Mouse (Mus musculus): ENCODE data around the gene Fanci. TPM values are rescaled to one million over a fixed set of nuclear protein-coding genes. Genes with fewer than 3 reads are reported as not detected.

The Fanci gene
- polyA plus RNA-seq, 1 experiment = 0.40 TPM

GRCm38 (mm10) chr7:79386422-79387133 is 5.2 kb upstream of the Fanci start, which contains the start of gene Rlbp1:
Gene Rlbp1 (minus strand): TSS chr7:79387048.
- Histone ChIP-seq H3K4me1 (peaks cover 27% of the 10 kb centered on the region), H3K4me3 (replicated peaks) (no peak within 1 kb of the TSS), H3K9me3 (peaks cover 4% of the 10 kb centered on the region; the same call in 1 of the 2 replicates), H3K27me3 (replicated peaks) (peaks cover 41% of the 10 kb centered on the region), H3K36me3 (replicated peaks; ENCODE audit: low read length) (no peaks in the 10 kb centered on the region)
- TF ChIP-seq FLI1 (IDR thresholded peaks at IDR 0.05; ENCODE audit: low read length) (no peak), GATA1 (IDR thresholded peaks at IDR 0.05; ENCODE audit: borderline replicate concordance, low read length) (no peak)

GRCm38 (mm10) chr7:79387140-79387539 is 4.6 kb upstream of the Fanci start:
- H3K4me3 ChIP-seq (replicated peaks) = no peak overlapping the region
- peaks cover 4% of the 10 kb centered on the region; the same call in 1 of the 2 replicates for H3K9me3 ChIP-seq
- H3K36me3 ChIP-seq (replicated peaks; ENCODE audit: low read length) = no peaks in the 10 kb centered on the region
- peaks cover 29% of the 10 kb centered on the region for H3K4me1 ChIP-seq
- H3K27me3 ChIP-seq (replicated peaks) = peaks cover 38% of the 10 kb centered on the region
- TF ChIP-seq GATA1 (IDR thresholded peaks at IDR 0.05; ENCODE audit: borderline replicate concordance, low read length) = no peak
- TF ChIP-seq FLI1 (IDR thresholded peaks at IDR 0.05; ENCODE audit: low read length) = no peak

- H3K27me3 ChIP-seq (replicated peaks) = peaks cover 34% of the 10 kb centered on the region
- H3K4me3 ChIP-seq (replicated peaks) = no peak overlapping the region
- H3K4me1 ChIP-seq = peaks cover 38% of the 10 kb centered on the region
- no peak for TF ChIP-seq FLI1 (IDR thresholded peaks at IDR 0.05; ENCODE audit: low read length)
- TF ChIP-seq GATA1 (IDR thresholded peaks at IDR 0.05; ENCODE audit: borderline replicate concordance, low read length) = no peak
- no peaks in the 10 kb centered on the region for H3K36me3 ChIP-seq (replicated peaks; ENCODE audit: low read length)
- H3K9me3 ChIP-seq = no peaks in the 10 kb centered on the region
These were observed 3.7 kb upstream of the Fanci start for GRCm38 (mm10) chr7:79387991-79388390.

GRCm38 (mm10) chr7:79388671-79389206 is 3.0 kb upstream of the Fanci start:
- TF ChIP-seq GATA1 (IDR thresholded peaks at IDR 0.05; ENCODE audit: borderline replicate concordance, low read length) (no peak), FLI1 (IDR thresholded peaks at IDR 0.05; ENCODE audit: low read length) (no peak)

GRCm38 (mm10) chr7:79390141-79390708 is 1.5 kb upstream of the Fanci start:
- peaks cover 40% of the 10 kb centered on the region for H3K4me1 ChIP-seq
- H3K9me3 ChIP-seq = no peaks in the 10 kb centered on the region
- H3K27me3 ChIP-seq (replicated peaks) = peaks cover 16% of the 10 kb centered on the region
- H3K4me3 ChIP-seq (replicated peaks) = no peak overlapping the region
- H3K36me3 ChIP-seq (replicated peaks; ENCODE audit: low read length) = no peaks in the 10 kb centered on the region
- no peak for TF ChIP-seq GATA1 (IDR thresholded peaks at IDR 0.05; ENCODE audit: borderline replicate concordance, low read length)
- TF ChIP-seq FLI1 (IDR thresholded peaks at IDR 0.05; ENCODE audit: low read length) = no peak

More at GRCm38 (mm10) chr7:79388671-79389206, 3.0 kb upstream of the Fanci start:
- Histone ChIP-seq H3K36me3 (replicated peaks; ENCODE audit: low read length) (no peaks in the 10 kb centered on the region), H3K27me3 (replicated peaks) (peaks cover 26% of the 10 kb centered on the region), H3K4me1 (peaks cover 40% of the 10 kb centered on the region), H3K9me3 (no peaks in the 10 kb centered on the region), H3K4me3 (replicated peaks) (no peak overlapping the region)

GRCm38 (mm10) chr7:79391471-79391870 is 258 bp upstream of the Fanci start:
- no peak for TF ChIP-seq GATA1 (IDR thresholded peaks at IDR 0.05; ENCODE audit: borderline replicate concordance, low read length)
- no peak for TF ChIP-seq FLI1 (IDR thresholded peaks at IDR 0.05; ENCODE audit: low read length)
- peaks cover 14% of the 10 kb centered on the region for H3K27me3 ChIP-seq (replicated peaks)
- peaks cover 4% of the 10 kb centered on the region for H3K36me3 ChIP-seq (replicated peaks; ENCODE audit: low read length)
- H3K4me3 ChIP-seq (replicated peaks) = peak overlapping the region; percentile 100
- no peaks in the 10 kb centered on the region for H3K9me3 ChIP-seq
- H3K4me1 ChIP-seq = peaks cover 40% of the 10 kb centered on the region

- Histone ChIP-seq H3K4me3 (replicated peaks) (peak overlapping the region; percentile 100), H3K9me3 (no peaks in the 10 kb centered on the region)
These were observed 1.3 kb downstream of the Fanci start for GRCm38 (mm10) chr7:79392860-79393513.

GRCm38 (mm10) chr7:79393924-79394323 is 2.2 kb downstream of the Fanci start:
- no peak overlapping the region for H3K4me3 ChIP-seq (replicated peaks)
- TF ChIP-seq GATA1 (IDR thresholded peaks at IDR 0.05; ENCODE audit: borderline replicate concordance, low read length) (no peak), FLI1 (IDR thresholded peaks at IDR 0.05; ENCODE audit: low read length) (no peak)
- H3K36me3 ChIP-seq (replicated peaks; ENCODE audit: low read length) = peaks cover 13% of the 10 kb centered on the region
- H3K9me3 ChIP-seq = no peaks in the 10 kb centered on the region
- H3K27me3 ChIP-seq (replicated peaks) = no peaks in the 10 kb centered on the region
- peaks cover 26% of the 10 kb centered on the region for H3K4me1 ChIP-seq

More at GRCm38 (mm10) chr7:79392860-79393513, 1.3 kb downstream of the Fanci start:
- TF ChIP-seq GATA1 (IDR thresholded peaks at IDR 0.05; ENCODE audit: borderline replicate concordance, low read length) (no peak), FLI1 (IDR thresholded peaks at IDR 0.05; ENCODE audit: low read length) (no peak)
- Histone ChIP-seq H3K4me1 (peaks cover 29% of the 10 kb centered on the region), H3K36me3 (replicated peaks; ENCODE audit: low read length) (peaks cover 10% of the 10 kb centered on the region), H3K27me3 (replicated peaks) (peaks cover 4% of the 10 kb centered on the region)

- H3K4me3 ChIP-seq (replicated peaks) = no peak overlapping the region
- H3K4me1 ChIP-seq = peaks cover 26% of the 10 kb centered on the region
- no peak for TF ChIP-seq GATA1 (IDR thresholded peaks at IDR 0.05; ENCODE audit: borderline replicate concordance, low read length)
- no peak for TF ChIP-seq FLI1 (IDR thresholded peaks at IDR 0.05; ENCODE audit: low read length)
- H3K9me3 ChIP-seq = no peaks in the 10 kb centered on the region
- no peaks in the 10 kb centered on the region for H3K27me3 ChIP-seq (replicated peaks)
- peaks cover 14% of the 10 kb centered on the region for H3K36me3 ChIP-seq (replicated peaks; ENCODE audit: low read length)
These were observed 2.9 kb downstream of the Fanci start for GRCm38 (mm10) chr7:79394666-79395065.

Data from megakaryocyte, embryonic 14.5 days (primary cell).